Mouse (Mus musculus) embryonic facial prominence, embryonic 11.5 days (tissue): Measurements from ENCODE around the gene A630076J17Rik. TPM values are rescaled to one million over a fixed set of nuclear protein-coding genes. Genes with fewer than 3 reads are reported as not detected.

ENCODE experiments used
- ATAC-seq: fragments of 200-750 bp; cut with Nextera tagmentation; replicated peaks from 2 replicates; pipeline ENCODE4 v1.8.0; 2017; ENCODE audit warnings: low read depth; ENCODE audit not compliant: insufficient number of reproducible peaks, low FRiP score, low TSS enrichment
- DNase-seq: peaks from one replicate; pipeline ENCODE4 v3.0.0-alpha.2; 2015; ENCODE audit warnings: low spot score
- H3K27ac ChIP-seq: fragments of 300-500 bp; sonication (generic); replicated peaks from 2 replicates; pipeline ENCODE4 v1.5.1; 2014; ENCODE audit warnings: mild to moderate bottlenecking, low read depth, low read length, control low read depth
- H3K27me3 ChIP-seq: fragments of 300-500 bp; sonication (generic); 2 replicates; pipeline ENCODE4 v1.6.1; 2014; ENCODE audit warnings: mild to moderate bottlenecking, low read length, moderate library complexity, mixed read lengths; ENCODE audit not compliant: control insufficient read depth, insufficient read depth
- H3K36me3 ChIP-seq: fragments of 300-500 bp; sonication (generic); replicated peaks from 2 replicates; pipeline ENCODE4 v1.6.1; 2014; ENCODE audit warnings: low read depth, mild to moderate bottlenecking, low read length, moderate library complexity, mixed read lengths; ENCODE audit not compliant: control insufficient read depth, insufficient read depth
- H3K4me1 ChIP-seq: fragments of 300-500 bp; sonication (generic); 2 replicates; pipeline ENCODE4 v1.6.1; 2014; ENCODE audit warnings: low read length, mixed read lengths; ENCODE audit not compliant: control insufficient read depth, insufficient read depth
- H3K4me2 ChIP-seq: fragments of 300-500 bp; sonication (generic); 2 replicates; pipeline ENCODE4 v1.6.1; 2014; ENCODE audit warnings: low read depth, mild to moderate bottlenecking, control low read depth, low read length, moderate library complexity
- H3K4me3 ChIP-seq: fragments of 300-500 bp; sonication (generic); 2 replicates; pipeline ENCODE4 v1.5.1; 2014; ENCODE audit warnings: low read depth, low read length, control low read depth
- H3K9ac ChIP-seq: fragments of 300-500 bp; sonication (generic); replicated peaks from 2 replicates; pipeline ENCODE4 v1.6.1; 2014; ENCODE audit warnings: mild to moderate bottlenecking, control low read depth, low read length
- H3K9me3 ChIP-seq: fragments of 300-500 bp; sonication (generic); replicated peaks from 2 replicates; pipeline ENCODE4 v1.6.1; 2016; ENCODE audit warnings: mild to moderate bottlenecking, low read length, inconsistent platforms, mixed read lengths; ENCODE audit not compliant: control insufficient read depth
- WGBS: fragments of 180-500 bp; shearing (Covaris S2); extraction: QIAGEN DNeasy Blood & Tissue Kit; methylation state at CpG from one replicate; pipeline ENCODE4 v1.1.7; 2014; 5-methylcytosine and 5-hydroxymethylcytosine counted together
- polyA plus RNA-seq: library from polyadenylated mRNA; unstranded; fragments of >200 nt; fragmentation: Nextera tagmentation; extraction: Ambion mirVana; gene quantifications from 2 replicates; pipeline ENCODE4 v1.2.1, GENCODE M21; 2014

A630076J17Rik gene
- polyA plus RNA-seq, 1 experiment from 2014 or later = 0.25 TPM

DNA sequence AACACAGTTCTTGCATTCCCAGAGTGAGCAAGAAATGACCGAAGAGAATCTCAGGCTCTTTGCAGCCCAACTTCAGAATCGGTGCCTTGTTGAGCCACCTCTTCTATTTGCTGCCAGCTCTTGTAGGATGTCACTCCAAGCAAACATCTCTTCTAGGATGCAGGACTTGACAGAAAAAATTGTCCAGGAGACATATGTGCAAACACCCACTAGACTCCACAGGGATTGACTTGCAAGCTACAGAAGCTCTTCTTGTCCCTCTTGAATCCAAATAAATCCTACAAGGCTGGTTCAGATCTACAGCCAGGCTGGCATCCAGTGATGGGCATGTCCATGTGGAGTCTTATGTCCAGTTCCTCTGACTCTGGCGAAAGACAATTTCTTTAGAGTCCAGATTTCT lies 26.0 kb upstream of the A630076J17Rik start:
- Histone ChIP-seq H3K36me3 (no peaks in the 10 kb centered on the region), H3K9me3 (no peaks in the 10 kb centered on the region), H3K27ac (no peak overlapping the region), H3K27me3 (no peaks in the 10 kb centered on the region), H3K9ac (no peak overlapping the region), H3K4me2 (no peak overlapping the region), H3K4me1 (no peaks in the 10 kb centered on the region), H3K4me3 (no peak overlapping the region)
- no peak for DNase-seq
- 87% methylated on average over 3 of the region's 3 CpGs for WGBS
- ATAC-seq = no peak

DNA sequence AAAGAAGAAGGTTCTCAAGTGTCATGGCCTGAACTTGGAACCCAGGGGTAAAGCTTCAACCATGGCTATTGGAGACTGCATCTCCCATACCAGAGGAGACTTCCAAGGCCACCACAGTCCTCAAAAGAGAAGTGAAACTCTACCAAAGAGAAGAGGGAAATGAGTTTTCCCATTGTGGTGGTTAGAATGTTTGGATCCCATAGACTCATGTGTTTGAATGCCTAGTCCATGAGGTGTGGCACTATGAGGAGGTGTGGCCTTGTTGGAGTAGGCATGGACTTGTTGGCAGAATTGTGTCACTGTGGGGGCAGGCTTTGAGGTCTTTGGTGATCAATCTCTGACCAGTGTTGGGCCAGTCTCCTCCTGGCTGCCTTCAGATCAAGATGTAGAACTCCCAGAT lies 25.2 kb upstream of the A630076J17Rik start:
- DNase-seq = no peak

DNA sequence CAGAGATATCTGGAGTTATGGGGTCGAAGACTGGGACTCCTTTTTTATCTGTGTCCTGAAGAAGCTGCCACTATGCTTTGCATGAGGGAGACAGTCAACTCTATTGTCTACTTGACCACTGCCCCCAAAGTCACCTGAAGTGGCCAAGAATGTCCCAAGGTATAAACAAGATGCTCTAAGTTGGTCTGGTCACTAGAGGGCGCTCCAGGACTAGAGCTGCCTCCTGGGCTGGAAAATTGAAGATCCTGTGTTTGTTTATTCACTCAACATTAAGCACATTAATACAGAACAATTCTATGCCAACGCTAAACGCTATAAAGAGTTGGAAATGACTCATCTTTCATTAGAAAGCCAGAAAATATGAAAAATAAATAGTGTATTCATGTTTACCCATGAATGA lies 24.4 kb upstream of the A630076J17Rik start:
- Histone ChIP-seq H3K9ac (no peak overlapping the region), H3K4me1 (no peaks in the 10 kb centered on the region), H3K9me3 (no peaks in the 10 kb centered on the region), H3K27ac (no peak overlapping the region), H3K4me2 (no peak overlapping the region), H3K4me3 (no peak overlapping the region), H3K36me3 (no peaks in the 10 kb centered on the region), H3K27me3 (no peaks in the 10 kb centered on the region)
- peak; percentile 81 for DNase-seq
- WGBS = 16% methylated on average over 4 of the region's 4 CpGs
- no peak for ATAC-seq

More for the DNA sequence above, 25.2 kb upstream of the A630076J17Rik start:
- no peak for ATAC-seq
- H3K36me3 ChIP-seq = no peaks in the 10 kb centered on the region
- H3K9ac ChIP-seq = no peak overlapping the region
- H3K27ac ChIP-seq = no peak overlapping the region
- H3K9me3 ChIP-seq = no peaks in the 10 kb centered on the region
- H3K4me2 ChIP-seq = no peak overlapping the region
- no peaks in the 10 kb centered on the region for H3K27me3 ChIP-seq
- no peak overlapping the region for H3K4me3 ChIP-seq
- no peaks in the 10 kb centered on the region for H3K4me1 ChIP-seq

DNA sequence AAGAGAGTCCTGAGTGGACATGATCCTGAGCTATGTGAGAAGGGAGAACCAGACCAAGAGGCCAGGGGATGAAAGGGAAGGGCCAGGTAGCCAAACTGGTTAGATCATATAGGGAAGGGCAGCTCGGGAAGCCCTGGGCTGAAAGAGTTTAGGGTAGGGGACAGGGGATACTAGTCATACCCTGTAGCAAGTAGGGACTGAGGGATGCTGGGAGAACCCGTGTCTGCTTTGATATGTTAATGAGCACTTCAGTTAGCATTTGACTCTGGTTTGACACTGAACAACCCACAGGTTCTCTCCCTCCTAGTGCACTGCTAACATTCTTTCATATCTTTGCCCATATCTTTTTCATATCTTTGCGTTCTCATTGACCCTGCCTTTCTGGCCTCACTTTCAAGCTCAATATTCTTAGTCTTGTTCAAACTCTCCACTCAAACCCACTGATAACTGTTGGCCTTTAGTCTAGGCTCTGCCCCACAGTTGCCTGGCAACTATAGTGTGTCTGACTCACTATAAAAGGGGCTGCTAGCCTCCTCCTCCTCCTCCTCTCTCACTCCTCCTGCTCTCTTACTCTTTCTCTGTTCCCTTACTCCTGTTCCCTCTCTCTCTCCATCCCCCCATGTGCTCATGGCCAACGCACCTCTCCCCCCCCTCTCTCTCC lies 23.8 kb upstream of the A630076J17Rik start:
- DNase-seq (no peak), ATAC-seq (no peak)
- H3K36me3 ChIP-seq = no peaks in the 10 kb centered on the region
- H3K27me3 ChIP-seq = no peaks in the 10 kb centered on the region
- H3K4me1 ChIP-seq = no peaks in the 10 kb centered on the region
- H3K9ac ChIP-seq = no peak overlapping the region
- no peak overlapping the region for H3K4me3 ChIP-seq
- no peak overlapping the region for H3K4me2 ChIP-seq
- WGBS = 52% methylated on average over 4 of the region's 4 CpGs
- H3K9me3 ChIP-seq = no peaks in the 10 kb centered on the region
- no peak overlapping the region for H3K27ac ChIP-seq

DNA sequence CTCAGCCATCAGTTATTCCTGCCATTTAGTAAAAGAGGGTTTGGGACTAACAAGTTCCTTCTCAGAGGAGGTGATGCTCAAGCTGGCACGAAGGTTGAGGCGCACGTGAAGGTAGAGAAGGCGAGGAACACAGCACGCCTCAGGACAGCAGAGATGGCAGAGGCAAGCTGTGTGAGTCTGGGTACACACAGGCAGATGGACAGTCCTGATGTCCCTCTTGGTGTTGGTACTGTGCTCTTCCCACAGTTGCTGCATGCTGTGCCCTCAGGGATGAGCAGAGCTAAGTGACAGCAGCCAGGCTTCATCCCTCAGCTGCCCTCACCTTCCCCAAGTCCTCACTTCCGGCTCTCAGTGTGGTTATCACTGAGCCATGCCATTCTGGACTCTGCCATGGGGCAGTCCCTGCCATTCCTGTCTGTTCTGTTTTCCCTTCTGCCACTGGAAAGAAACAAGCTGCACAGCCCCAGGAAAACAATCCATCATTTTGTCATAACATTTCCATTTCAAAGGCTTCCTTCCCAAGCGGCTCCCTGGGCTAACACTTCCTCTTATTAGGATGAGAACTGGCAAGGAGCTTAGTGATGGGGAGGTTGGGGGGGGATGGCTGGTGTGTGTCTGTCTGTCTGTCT lies 22.7 kb upstream of the A630076J17Rik start:
- ATAC-seq (peak; percentile 54; the same call in 1 of the 2 replicates), DNase-seq (no peak)
- H3K36me3 ChIP-seq = no peaks in the 10 kb centered on the region
- no peak overlapping the region for H3K9ac ChIP-seq
- H3K27me3 ChIP-seq = no peaks in the 10 kb centered on the region
- H3K4me3 ChIP-seq = no peak overlapping the region
- WGBS = 70% methylated on average over 7 of the region's 7 CpGs
- H3K27ac ChIP-seq = no peak overlapping the region
- no peak overlapping the region for H3K4me2 ChIP-seq
- no peaks in the 10 kb centered on the region for H3K4me1 ChIP-seq
- H3K9me3 ChIP-seq = no peaks in the 10 kb centered on the region

DNA sequence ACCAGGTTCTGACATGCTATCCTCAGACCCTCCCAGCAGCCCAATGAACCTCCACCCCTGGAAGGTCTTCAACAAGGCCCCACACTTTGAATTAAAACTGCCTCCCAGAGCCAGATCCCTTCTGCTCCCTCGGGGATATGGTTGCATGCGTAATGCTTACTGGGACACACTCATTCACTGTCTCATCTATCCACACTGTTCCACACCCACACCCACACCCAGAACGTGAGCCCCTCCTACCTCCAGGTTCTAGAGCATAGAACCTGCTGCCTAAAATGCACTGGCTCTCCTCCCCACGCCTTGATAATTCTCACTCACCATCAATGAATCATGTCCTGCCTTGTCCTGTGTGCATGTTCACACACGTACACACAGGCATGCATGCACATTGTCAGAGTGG lies 15.8 kb upstream of the A630076J17Rik start:
- WGBS = 80% methylated on average over 5 of the region's 5 CpGs

DNA sequence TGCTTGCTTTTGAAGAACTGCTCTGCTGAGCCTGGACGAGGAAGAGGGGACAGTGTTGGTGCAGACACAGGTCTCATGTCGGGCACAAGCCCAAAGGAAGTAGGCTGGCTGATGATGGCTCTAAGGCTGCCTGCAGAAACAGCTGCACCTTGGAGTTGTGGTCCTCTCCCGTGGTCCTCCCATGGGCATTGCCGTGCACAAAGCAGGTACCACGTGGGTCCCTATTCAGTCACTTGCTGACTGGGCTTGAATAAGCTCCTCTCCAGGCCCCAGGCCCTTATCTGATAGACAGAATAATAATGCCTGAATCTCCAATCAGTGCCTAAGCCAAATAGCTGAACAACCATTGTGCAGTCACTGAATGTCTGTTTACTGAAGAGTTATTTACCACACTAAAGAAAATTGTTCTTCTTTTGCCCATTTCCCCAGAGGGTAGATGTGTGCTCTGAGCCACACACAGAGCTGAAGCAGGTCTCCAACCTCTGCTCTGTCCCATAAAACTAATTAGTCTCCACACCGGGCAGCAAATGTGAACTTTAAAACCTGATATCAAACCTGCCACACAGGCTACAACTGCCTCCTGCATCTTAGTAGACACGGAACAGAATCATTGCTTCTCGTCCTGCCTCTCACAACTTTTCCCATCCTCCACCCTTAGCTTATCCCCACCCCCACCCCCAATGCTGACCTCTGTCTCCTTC lies 13.9 kb upstream of the A630076J17Rik start:
- no peak overlapping the region for H3K9ac ChIP-seq
- no peaks in the 10 kb centered on the region for H3K9me3 ChIP-seq
- no peaks in the 10 kb centered on the region for H3K27me3 ChIP-seq
- H3K4me2 ChIP-seq = no peak overlapping the region
- ATAC-seq = no peak
- H3K36me3 ChIP-seq = no peaks in the 10 kb centered on the region
- 70% methylated on average over 8 of the region's 8 CpGs for WGBS
- H3K27ac ChIP-seq = no peak overlapping the region
- no peaks in the 10 kb centered on the region for H3K4me1 ChIP-seq
- no peak for DNase-seq
- H3K4me3 ChIP-seq = no peak overlapping the region

More for the DNA sequence above, 15.8 kb upstream of the A630076J17Rik start:
- Histone ChIP-seq H3K4me2 (no peak overlapping the region), H3K9ac (no peak overlapping the region), H3K36me3 (no peaks in the 10 kb centered on the region), H3K27ac (no peak overlapping the region), H3K4me3 (no peak overlapping the region), H3K27me3 (no peaks in the 10 kb centered on the region), H3K9me3 (no peaks in the 10 kb centered on the region), H3K4me1 (no peaks in the 10 kb centered on the region)
- DNase-seq = no peak
- no peak for ATAC-seq

DNA sequence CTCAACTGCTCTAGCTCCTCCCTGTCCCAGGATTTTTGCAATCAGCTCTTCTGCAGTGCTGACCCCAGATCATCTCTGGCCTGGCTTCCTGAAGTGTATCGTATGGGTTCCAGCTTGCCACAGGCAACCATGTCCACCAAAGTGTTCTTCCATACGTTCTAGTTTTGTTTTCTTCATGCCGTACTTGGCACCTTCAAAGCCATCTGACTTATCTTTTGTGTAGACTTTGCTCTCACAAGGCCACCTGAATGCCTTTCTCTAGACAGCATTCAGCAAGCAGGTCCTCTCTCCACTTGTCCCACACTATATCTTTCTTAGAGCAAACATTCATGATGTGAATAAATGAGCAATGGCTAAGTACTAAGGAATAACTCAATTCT lies 13.3 kb upstream of the A630076J17Rik start:
- Histone ChIP-seq H3K27me3 (no peaks in the 10 kb centered on the region), H3K36me3 (no peaks in the 10 kb centered on the region), H3K4me3 (no peak overlapping the region), H3K9ac (no peak overlapping the region), H3K4me1 (no peaks in the 10 kb centered on the region), H3K9me3 (no peaks in the 10 kb centered on the region), H3K4me2 (no peak overlapping the region), H3K27ac (no peak overlapping the region)
- 85% methylated on average over 3 of the region's 3 CpGs for WGBS
- ATAC-seq (no peak), DNase-seq (no peak)
